Mouse (Mus musculus) liver, embryonic 12.5 days (tissue): ENCODE measurements around the gene Fkbp5. TPM values are rescaled to one million over a fixed set of nuclear protein-coding genes. Genes with fewer than 3 reads are reported as not detected.

ENCODE experiments used
- ATAC-seq: fragments of 200-750 bp; cut with Nextera tagmentation; 2 replicates; pipeline ENCODE4 v1.8.0; 2017; ENCODE audit warnings: moderate number of reproducible peaks, mild to moderate bottlenecking, moderate library complexity
- H3K27ac ChIP-seq: fragments of 300-500 bp; sonication (generic); 2 replicates; pipeline ENCODE4 v1.5.1; 2016; ENCODE audit warnings: mild to moderate bottlenecking
- H3K27me3 ChIP-seq: fragments of 300-500 bp; sonication (generic); replicated peaks from 2 replicates; pipeline ENCODE4 v1.6.1; 2016; ENCODE audit warnings: mild to moderate bottlenecking, moderate library complexity
- H3K36me3 ChIP-seq: fragments of 300-500 bp; sonication (generic); 2 replicates; pipeline ENCODE4 v1.6.1; 2016; ENCODE audit warnings: mild to moderate bottlenecking, moderate library complexity
- H3K4me1 ChIP-seq: fragments of 300-500 bp; sonication (generic); 2 replicates; pipeline ENCODE4 v1.6.1; 2016
- H3K4me2 ChIP-seq: fragments of 300-500 bp; sonication (generic); 2 replicates; pipeline ENCODE4 v1.6.1; 2016; ENCODE audit warnings: mild to moderate bottlenecking, moderate library complexity
- H3K4me3 ChIP-seq: fragments of 300-500 bp; sonication (generic); 2 replicates; pipeline ENCODE4 v1.5.1; 2016; ENCODE audit warnings: mild to moderate bottlenecking, moderate library complexity
- H3K9ac ChIP-seq: fragments of 300-500 bp; sonication (generic); 2 replicates; pipeline ENCODE4 v1.6.1; 2016; ENCODE audit warnings: mild to moderate bottlenecking, moderate library complexity
- H3K9me3 ChIP-seq: fragments of 300-500 bp; sonication (generic); replicated peaks from 2 replicates; pipeline ENCODE4 v1.6.1; 2016; ENCODE audit warnings: mild to moderate bottlenecking, moderate library complexity
- WGBS: fragments of 180-500 bp; shearing (Covaris S2); methylation state at CpG from one replicate; pipeline ENCODE4 v1.1.7; 2016; ENCODE audit not compliant: insufficient replicate concordance; 5-methylcytosine and 5-hydroxymethylcytosine counted together
- polyA plus RNA-seq: library from polyadenylated mRNA; unstranded; fragments of >200 nt; fragmentation: Nextera tagmentation; extraction: Ambion mirVana; gene quantifications from 2 replicates; pipeline ENCODE4 v1.2.1, GENCODE M21; 2016

Fkbp5 gene
- polyA plus RNA-seq, 1 experiment from 2014 or later = 17.0 TPM

DNA sequence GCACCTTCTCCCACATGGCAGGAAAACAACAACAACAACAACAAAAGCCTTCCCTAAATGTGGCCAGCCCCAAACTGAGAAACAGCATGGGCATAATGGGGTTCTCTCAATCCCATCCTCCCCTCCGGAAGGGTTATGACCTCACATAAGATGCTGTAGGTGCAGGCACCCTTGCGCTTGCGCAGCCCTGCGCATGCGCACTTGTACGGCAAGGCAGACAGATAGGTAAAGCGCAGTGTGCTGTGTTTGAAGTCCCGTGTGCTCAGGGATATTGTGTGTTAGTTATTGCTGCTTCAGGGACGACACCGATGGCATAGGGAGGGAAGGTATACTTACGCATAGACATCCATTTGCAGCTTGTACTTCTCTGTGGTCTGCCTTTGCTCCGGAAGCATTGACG, 16.0 kb upstream of the Fkbp5 start:
- no peak overlapping the region for H3K9ac ChIP-seq
- 75% methylated on average over 13 of the region's 13 CpGs for WGBS
- no peak for ATAC-seq
- H3K4me2 ChIP-seq = no peak overlapping the region
- H3K4me1 ChIP-seq = peaks cover 6% of the 10 kb centered on the region; the same call in 1 of the 2 replicates
- H3K4me3 ChIP-seq = no peak overlapping the region
- no peaks in the 10 kb centered on the region for H3K36me3 ChIP-seq
- H3K27ac ChIP-seq = no peak overlapping the region
- H3K27me3 ChIP-seq = peaks cover 31% of the 10 kb centered on the region
- no peaks in the 10 kb centered on the region for H3K9me3 ChIP-seq

DNA sequence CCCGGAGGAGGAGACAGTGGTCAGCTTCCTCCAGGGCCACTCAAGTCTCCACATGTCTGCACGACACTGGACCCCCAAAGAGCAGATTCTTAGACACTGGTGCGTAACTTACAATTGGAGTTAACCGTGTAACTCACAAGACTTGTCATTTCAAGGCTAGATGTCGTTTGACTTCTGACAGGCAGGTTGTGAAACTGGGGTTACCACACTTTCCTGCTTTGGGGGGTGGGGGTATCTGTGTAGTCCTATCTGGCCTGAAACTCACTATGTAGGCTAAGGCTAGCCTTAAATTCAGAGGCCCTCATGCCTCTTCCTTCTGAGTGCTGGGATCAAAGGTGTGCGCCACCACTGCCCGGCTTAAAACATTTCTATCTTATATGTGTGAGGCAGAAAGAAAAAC, 15.2 kb upstream of the Fkbp5 start:
- Histone ChIP-seq H3K4me1 (peaks cover 9% of the 10 kb centered on the region), H3K36me3 (no peaks in the 10 kb centered on the region), H3K4me3 (no peak overlapping the region), H3K27me3 (peaks cover 30% of the 10 kb centered on the region), H3K9me3 (no peaks in the 10 kb centered on the region), H3K9ac (no peak overlapping the region), H3K4me2 (no peak overlapping the region), H3K27ac (no peak overlapping the region)
- ATAC-seq = no peak
- WGBS = 74% methylated on average over 7 of the region's 7 CpGs

DNA sequence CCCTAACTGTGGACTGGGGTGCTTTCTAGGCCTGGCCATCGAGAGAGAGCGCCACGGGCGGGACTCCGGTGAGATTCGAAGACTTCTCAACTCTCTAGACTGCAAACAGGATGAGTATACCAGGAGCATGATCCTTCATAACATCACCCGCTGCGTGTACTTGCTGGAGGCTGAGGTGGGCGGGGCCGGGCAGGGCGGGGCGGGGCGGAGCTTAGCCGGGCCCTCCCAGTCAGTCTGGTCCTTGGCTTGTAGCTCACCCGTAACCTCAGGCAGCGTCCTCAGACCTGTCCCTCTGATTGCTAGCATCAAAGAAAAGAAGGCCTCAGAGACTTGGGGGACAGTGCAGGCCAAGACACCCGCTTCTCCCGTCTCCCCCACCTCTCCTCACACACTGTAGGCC, 14.6 kb upstream of the Fkbp5 start:
- Histone ChIP-seq H3K4me3 (no peak overlapping the region), H3K27ac (no peak overlapping the region), H3K4me1 (peaks cover 15% of the 10 kb centered on the region), H3K27me3 (peaks cover 26% of the 10 kb centered on the region), H3K4me2 (0 out of 2 replicates have a peak overlapping the region, but pooled peaks have one; percentile 0), H3K9ac (no peak overlapping the region), H3K36me3 (no peaks in the 10 kb centered on the region), H3K9me3 (no peaks in the 10 kb centered on the region)
- ATAC-seq = 0 out of 2 replicates have a peak, but pooled peaks have one; percentile 30
- 10% methylated on average over 18 of the region's 18 CpGs for WGBS

DNA sequence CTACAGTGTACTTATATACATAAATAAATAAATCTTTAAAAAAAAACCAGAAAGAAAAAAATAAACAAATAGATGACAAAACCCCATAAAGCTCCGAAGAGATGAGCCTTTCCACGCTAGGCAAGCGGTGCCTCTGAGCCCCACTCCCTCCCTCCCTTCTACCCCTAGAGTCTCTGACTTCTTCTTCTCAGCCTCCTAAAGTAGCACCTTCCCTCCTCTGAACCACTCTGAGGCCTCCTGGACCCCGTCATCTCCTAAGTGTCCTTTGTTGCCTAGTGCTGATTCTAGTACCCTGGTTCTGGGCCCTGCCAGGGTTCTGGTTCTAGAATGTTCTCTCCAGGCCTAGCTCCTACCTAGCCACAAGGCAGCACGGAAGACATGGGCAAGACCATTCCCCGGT, 13.2 kb upstream of the Fkbp5 start, which contains the start of gene Armc12:
Gene Armc12 (plus strand): TSS at position 301 of the 400 bp plus-strand sequence.
- Histone ChIP-seq H3K4me3 (no peak within 1 kb of the TSS), H3K4me1 (peaks cover 16% of the 10 kb centered on the region), H3K9ac (no peak within 1 kb of the TSS), H3K36me3 (no peaks in the 10 kb centered on the region), H3K4me2 (no peak within 1 kb of the TSS), H3K27ac (no peak within 1 kb of the TSS), H3K9me3 (no peaks in the 10 kb centered on the region), H3K27me3 (peaks cover 21% of the 10 kb centered on the region)
- ATAC-seq = no peak
- WGBS = 72% methylated on average over 6 of the region's 6 CpGs

DNA sequence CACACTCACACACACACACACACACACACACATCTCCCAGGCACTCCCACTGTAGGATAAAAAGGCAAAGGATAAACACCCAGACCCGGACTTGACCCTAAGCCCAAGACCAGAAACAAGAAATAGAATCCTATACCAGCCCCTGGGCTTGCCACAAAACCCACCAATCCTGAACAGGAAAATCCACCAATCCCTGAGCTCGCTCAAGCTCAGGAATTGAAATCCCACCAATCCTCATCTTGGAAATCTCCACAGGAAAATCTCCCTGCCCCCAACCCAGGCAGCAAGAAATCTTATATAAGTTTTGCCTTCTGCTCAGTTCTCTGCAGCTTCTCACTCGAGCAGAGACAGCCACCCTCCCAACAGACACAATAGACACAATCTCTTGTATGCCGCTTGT, 11.8 kb upstream of the Fkbp5 start:
- H3K9ac ChIP-seq = no peak overlapping the region
- no peaks in the 10 kb centered on the region for H3K9me3 ChIP-seq
- H3K4me3 ChIP-seq = no peak overlapping the region
- no peak overlapping the region for H3K4me2 ChIP-seq
- peaks cover 21% of the 10 kb centered on the region for H3K4me1 ChIP-seq
- no peaks in the 10 kb centered on the region for H3K36me3 ChIP-seq
- WGBS = 55% methylated on average over 4 of the region's 4 CpGs
- no peak for ATAC-seq
- peaks cover 30% of the 10 kb centered on the region for H3K27me3 ChIP-seq
- no peak overlapping the region for H3K27ac ChIP-seq

DNA sequence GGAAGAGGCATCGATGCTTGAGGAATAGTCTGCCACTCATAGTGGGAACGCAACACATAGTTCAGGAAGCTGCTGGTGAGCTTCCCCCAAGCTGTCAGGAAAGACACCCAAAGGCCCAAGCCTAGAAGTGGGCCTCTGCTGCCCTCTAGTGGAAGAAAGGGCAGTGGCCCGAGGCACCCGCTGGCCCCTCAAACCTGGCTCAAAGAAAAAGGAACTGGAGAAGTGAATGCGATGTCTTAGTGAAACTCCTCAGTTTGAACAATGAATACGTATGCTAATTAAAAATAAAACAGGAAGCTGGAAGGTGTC, 10.7 kb upstream of the Fkbp5 start:
- Histone ChIP-seq H3K9me3 (no peaks in the 10 kb centered on the region), H3K36me3 (no peaks in the 10 kb centered on the region), H3K27ac (no peak overlapping the region), H3K4me2 (peak overlapping the region; percentile 37), H3K4me1 (peaks cover 32% of the 10 kb centered on the region), H3K9ac (no peak overlapping the region), H3K27me3 (peaks cover 37% of the 10 kb centered on the region), H3K4me3 (no peak overlapping the region)
- ATAC-seq = no peak
- under 1% methylated on average over 6 of the region's 6 CpGs for WGBS

DNA sequence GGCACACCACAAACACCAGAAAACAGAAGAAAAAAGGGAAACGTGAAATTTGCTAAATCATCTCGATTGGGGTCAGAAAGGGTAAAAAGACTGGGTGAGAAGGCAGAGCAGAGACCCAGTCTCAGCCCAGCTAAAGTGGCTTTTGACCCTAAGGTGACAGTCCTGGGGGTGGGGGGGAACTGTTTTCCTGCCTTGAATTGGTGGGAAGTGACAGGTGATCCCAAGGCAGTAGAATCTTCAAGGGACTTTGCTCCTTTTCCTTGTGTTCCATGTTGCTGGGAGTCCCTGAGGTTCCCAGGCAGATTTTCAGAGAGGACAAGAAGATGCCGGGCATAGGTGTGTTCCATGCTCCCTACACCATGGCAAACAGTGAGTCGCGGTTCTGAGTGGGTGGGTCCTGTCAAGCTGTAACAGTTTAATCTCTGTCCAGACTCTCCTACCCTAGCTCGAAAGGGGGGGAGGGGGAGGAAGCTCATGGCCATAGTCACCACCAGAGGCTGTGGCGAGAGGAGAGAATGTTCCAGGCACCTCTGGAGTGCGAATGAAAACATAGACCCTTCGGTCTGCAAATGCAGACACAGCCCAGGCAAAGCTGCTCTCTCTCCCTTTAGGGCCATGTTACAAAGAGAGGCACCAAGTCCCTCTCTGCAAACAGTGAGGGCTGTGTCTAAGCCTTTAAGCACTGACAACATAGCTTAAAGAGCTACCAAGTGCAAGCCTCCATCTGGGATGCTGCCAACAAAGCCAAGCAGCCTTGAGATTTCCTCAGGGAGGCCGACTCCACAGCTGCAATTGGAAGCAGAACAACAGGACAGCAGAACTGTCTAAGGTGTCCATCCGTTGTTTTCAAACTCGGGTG, 10.1 kb upstream of the Fkbp5 start:
- Histone ChIP-seq H3K27ac (no peak overlapping the region), H3K4me3 (no peak overlapping the region)
- no peak for ATAC-seq

DNA sequence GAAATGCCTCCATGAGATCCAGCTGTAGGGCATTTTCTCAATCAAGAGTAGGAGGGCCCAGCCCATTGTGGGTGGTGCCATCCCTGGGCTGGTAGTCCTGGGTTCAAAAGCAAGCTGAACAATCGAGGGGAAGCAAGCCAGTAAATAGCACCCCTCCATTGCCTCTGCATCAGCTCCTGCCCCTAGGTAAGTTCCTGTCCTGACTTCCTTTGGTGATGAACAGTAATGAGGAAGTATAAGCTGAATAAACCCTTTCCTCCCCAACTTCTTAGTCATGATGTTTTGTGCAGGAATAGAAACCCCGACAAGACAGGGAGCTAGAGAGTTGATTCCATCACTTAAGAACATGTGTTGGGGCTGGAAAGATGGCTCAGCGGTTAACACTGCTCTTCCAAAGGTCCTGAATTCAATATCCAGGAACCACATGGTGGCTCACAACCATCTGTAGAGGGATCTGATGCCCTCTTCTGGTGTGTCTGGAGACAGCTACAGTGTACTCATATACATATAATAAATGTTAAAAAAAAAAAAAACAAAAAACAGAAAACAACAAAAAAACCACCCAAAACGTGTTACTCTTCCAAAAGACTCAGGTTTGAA, 7.6 kb upstream of the Fkbp5 start:
- H3K27ac ChIP-seq = no peak overlapping the region
- H3K27me3 ChIP-seq = peaks cover 67% of the 10 kb centered on the region
- H3K4me1 ChIP-seq = peaks cover 39% of the 10 kb centered on the region
- no peaks in the 10 kb centered on the region for H3K9me3 ChIP-seq
- no peak overlapping the region for H3K4me3 ChIP-seq
- no peak overlapping the region for H3K9ac ChIP-seq
- H3K36me3 ChIP-seq = no peaks in the 10 kb centered on the region
- 37% methylated on average over 4 of the region's 4 CpGs for WGBS
- ATAC-seq = no peak
- no peak overlapping the region for H3K4me2 ChIP-seq

More for the DNA sequence above, 10.1 kb upstream of the Fkbp5 start:
- H3K9ac ChIP-seq = no peak overlapping the region
- H3K36me3 ChIP-seq = no peaks in the 10 kb centered on the region
- peak overlapping the region; percentile 37 for H3K4me2 ChIP-seq
- peaks cover 43% of the 10 kb centered on the region for H3K27me3 ChIP-seq
- H3K9me3 ChIP-seq = no peaks in the 10 kb centered on the region
- WGBS = 29% methylated on average over 12 of the region's 12 CpGs
- peaks cover 38% of the 10 kb centered on the region for H3K4me1 ChIP-seq

DNA sequence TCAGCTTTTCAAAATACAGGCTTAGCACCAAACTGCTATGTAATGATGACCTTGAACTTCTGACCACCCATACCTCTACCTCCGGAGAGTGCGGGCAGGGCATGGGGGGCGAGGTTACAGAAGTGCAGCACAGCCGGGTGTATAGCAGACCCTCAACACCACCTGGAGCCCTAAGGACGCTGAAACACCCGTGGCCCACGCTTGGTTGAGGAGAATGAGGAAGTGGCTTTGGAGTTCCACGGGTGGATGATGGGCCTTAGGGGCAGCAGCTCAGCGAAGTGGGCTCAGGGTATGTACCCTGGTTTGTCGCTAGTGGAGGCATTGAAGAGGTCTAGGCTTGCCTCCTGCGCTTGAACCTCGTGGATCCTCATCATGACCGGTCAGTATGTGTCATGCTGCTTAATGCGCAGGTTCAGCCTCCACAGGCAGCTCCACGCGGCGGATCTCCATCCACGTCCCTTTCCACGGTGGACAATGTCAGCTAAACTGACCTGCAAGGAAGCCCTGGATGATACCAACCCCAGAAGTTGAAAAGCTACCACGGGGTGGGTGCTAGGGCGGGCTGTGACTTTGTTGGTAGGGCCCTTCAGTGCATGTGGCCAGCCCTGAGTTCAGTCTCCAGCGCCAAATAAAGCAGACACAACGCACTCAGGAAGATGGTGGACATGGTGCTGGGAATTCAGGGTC, 6.8 kb upstream of the Fkbp5 start:
- peaks cover 39% of the 10 kb centered on the region for H3K4me1 ChIP-seq
- H3K9me3 ChIP-seq = no peaks in the 10 kb centered on the region
- no peaks in the 10 kb centered on the region for H3K36me3 ChIP-seq
- H3K4me2 ChIP-seq = peak overlapping the region; percentile 79
- ATAC-seq = no peak
- peaks cover 68% of the 10 kb centered on the region for H3K27me3 ChIP-seq
- H3K27ac ChIP-seq = no peak overlapping the region
- H3K9ac ChIP-seq = no peak overlapping the region
- 60% methylated on average over 23 of the region's 23 CpGs for WGBS
- H3K4me3 ChIP-seq = no peak overlapping the region

DNA sequence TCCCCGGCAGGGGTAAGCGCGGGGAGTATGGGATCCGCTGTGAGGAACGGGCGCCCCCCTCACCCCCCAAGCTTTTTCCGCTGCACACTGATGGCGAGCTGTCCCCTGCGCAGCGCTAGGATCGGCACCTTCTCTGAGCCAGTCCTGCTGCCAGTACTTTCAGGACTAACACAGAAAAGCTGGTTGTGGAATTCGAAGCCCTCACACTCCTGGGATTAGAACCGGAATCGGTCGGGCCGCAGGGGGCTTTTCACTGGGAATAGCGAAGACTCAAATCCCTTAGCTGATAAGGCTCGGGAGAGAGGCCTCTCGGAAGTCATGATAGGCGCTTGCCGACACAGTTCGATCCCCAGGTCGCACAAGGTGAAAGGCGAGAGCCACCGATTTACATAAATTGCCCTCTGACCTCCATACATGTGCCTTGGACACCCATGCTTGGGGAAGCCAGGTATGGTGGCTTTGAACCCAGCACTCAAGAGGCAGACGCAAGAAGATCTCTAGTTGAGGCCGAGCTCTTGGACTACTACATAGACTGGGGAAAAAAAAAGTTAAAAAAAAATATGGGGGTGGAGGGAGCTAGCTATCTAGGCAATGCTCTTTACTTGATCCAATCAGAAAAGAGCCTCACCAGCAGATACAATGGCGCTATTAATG, 6.2 kb upstream of the Fkbp5 start:
- 5% methylated on average over 28 of the region's 28 CpGs for WGBS
- peak overlapping the region; percentile 54 for H3K27ac ChIP-seq
- peaks cover 68% of the 10 kb centered on the region for H3K27me3 ChIP-seq
- peak overlapping the region; percentile 8; the same call in 1 of the 2 replicates for H3K9ac ChIP-seq
- peak overlapping the region; percentile 60 for H3K4me3 ChIP-seq
- no peaks in the 10 kb centered on the region for H3K9me3 ChIP-seq
- peak overlapping the region; percentile 79 for H3K4me2 ChIP-seq
- H3K36me3 ChIP-seq = no peaks in the 10 kb centered on the region
- peaks cover 43% of the 10 kb centered on the region for H3K4me1 ChIP-seq
- ATAC-seq = no peak; the same call in 1 of the 2 replicates

DNA sequence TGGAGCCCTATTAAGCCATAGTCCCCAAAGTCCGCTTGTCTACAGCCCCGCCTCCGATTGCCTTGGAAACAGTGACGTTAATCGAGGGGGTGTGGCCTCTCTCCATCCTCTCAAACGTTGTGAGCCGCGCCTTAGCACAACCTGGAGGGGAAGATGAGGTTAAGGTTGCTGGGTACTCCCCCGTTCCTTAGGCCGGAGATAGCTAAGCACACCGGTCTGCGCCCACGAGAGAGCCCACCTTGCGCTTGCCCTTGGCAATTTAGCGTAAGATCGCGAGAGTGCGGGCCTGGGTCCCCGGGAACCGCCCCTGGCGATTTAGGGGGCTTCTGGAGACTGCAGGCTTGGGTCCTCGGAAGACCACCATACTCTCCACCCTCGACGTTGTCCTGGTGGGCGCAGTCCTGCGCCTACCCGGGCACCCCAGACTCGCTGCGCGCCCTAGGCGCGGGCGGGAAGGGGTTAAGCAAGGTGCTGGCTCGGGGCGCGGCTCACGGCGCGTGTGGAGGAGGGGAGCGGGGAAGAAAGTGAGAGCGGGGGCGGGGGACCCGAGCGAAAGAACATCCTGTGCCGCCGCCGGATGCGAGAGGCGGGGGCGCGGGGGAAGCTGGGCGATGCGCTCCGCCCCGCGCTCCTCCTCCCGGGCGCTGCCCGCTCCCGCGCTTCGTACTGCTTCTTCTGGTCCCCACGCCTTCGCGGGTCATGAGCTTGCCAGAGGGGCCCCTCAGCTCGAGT, 5.5 kb upstream of the Fkbp5 start:
- H3K4me1 ChIP-seq = peaks cover 49% of the 10 kb centered on the region
- H3K27me3 ChIP-seq = peaks cover 72% of the 10 kb centered on the region

More for the DNA sequence above, 5.5 kb upstream of the Fkbp5 start:
- H3K9me3 ChIP-seq = no peaks in the 10 kb centered on the region
- H3K4me2 ChIP-seq = peak overlapping the region; percentile 79
- no peaks in the 10 kb centered on the region for H3K36me3 ChIP-seq
- ATAC-seq = peak; percentile 57
- WGBS = under 1% methylated on average over 66 of the region's 66 CpGs
- peak overlapping the region; percentile 54 for H3K27ac ChIP-seq
- peak overlapping the region; percentile 8; the same call in 1 of the 2 replicates for H3K9ac ChIP-seq
- peak overlapping the region; percentile 60 for H3K4me3 ChIP-seq
